Mouse (Mus musculus): ENCODE data around the gene Kmt2d.

DNA sequence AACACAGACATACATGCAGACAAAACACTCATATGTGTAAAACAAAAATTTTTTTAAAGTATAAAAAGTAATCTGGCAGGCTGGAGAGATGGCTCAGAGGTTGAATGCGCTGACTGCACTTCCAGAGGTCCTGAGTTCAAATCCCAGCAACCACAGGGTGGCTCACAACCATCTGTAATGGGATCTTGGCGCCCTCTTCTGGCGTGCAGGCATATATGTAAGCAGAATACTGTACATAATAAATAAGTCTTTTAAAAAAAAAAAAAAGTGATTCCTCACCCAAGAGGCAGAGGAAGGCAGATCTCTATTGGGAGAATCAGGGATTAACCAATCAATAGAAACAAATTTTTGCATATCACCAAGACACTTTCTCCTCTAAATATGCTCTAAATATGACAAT is 47.6 kb downstream of the Kmt2d start:
- no peak for TF ChIP-seq POLR2A (IDR thresholded peaks at IDR 0.05; ENCODE audit: borderline replicate concordance, control insufficient read depth, low read depth, low read length)
- peak; percentile 29; the same call in 1 of the 2 replicates for TF ChIP-seq CTCF (IDR thresholded peaks at IDR 0.05; ENCODE audit: control insufficient read depth, insufficient read depth, low read length)
